Mouse (Mus musculus): ENCODE data around the gene Paqr3. TPM values are rescaled to one million over a fixed set of nuclear protein-coding genes. Genes with fewer than 3 reads are reported as not detected.

The Paqr3 gene
- polyA plus RNA-seq, 1 experiment from 2014 or later, result 2.0 TPM

- WGBS (ENCODE audit: insufficient replicate concordance), result 75% methylated on average over 7 of the region's 7 CpGs
- Histone ChIP-seq H3K9ac (ENCODE audit: low read depth, low read length) (no peak overlapping the region), H3K27ac (ENCODE audit: low read depth, low read length) (no peak overlapping the region), H3K36me3 (ENCODE audit: control insufficient read depth, insufficient read depth, low read length) (no peaks in the 10 kb centered on the region), H3K9me3 (replicated peaks; ENCODE audit: control insufficient read depth, low read length) (no peaks in the 10 kb centered on the region), H3K4me3 (ENCODE audit: low read depth, low read length) (no peak overlapping the region), H3K4me2 (no peak overlapping the region), H3K27me3 (ENCODE audit: control insufficient read depth, insufficient read depth, low read length) (no peaks in the 10 kb centered on the region), H3K4me1 (ENCODE audit: control insufficient read depth, insufficient read depth, low read length) (no peaks in the 10 kb centered on the region)
- no peak for ATAC-seq (replicated peaks; ENCODE audit: insufficient number of reproducible peaks, low FRiP score, low TSS enrichment)
Observed at GRCm38 (mm10) chr5:97077676-97078075, 33.7 kb downstream of the Paqr3 start.

GRCm38 (mm10) chr5:97076167-97076566 lies 35.2 kb downstream of the Paqr3 start:
- no peak overlapping the region for H3K4me2 ChIP-seq
- ATAC-seq (replicated peaks; ENCODE audit: insufficient number of reproducible peaks, low FRiP score, low TSS enrichment), result no peak
- no peak overlapping the region for H3K4me3 ChIP-seq (ENCODE audit: low read depth, low read length)
- no peaks in the 10 kb centered on the region for H3K9me3 ChIP-seq (replicated peaks; ENCODE audit: control insufficient read depth, low read length)
- H3K27me3 ChIP-seq (ENCODE audit: control insufficient read depth, insufficient read depth, low read length), result no peaks in the 10 kb centered on the region
- 96% methylated on average over 5 of the region's 5 CpGs for WGBS (ENCODE audit: insufficient replicate concordance)
- H3K9ac ChIP-seq (ENCODE audit: low read depth, low read length), result no peak overlapping the region
- no peak overlapping the region for H3K27ac ChIP-seq (ENCODE audit: low read depth, low read length)
- H3K36me3 ChIP-seq (ENCODE audit: control insufficient read depth, insufficient read depth, low read length), result no peaks in the 10 kb centered on the region
- H3K4me1 ChIP-seq (ENCODE audit: control insufficient read depth, insufficient read depth, low read length), result no peaks in the 10 kb centered on the region

GRCm38 (mm10) chr5:97075476-97076151 lies 35.8 kb downstream of the Paqr3 start:
- Histone ChIP-seq H3K27me3 (ENCODE audit: control insufficient read depth, insufficient read depth, low read length) (no peaks in the 10 kb centered on the region), H3K9me3 (replicated peaks; ENCODE audit: control insufficient read depth, low read length) (no peaks in the 10 kb centered on the region), H3K27ac (ENCODE audit: low read depth, low read length) (no peak overlapping the region), H3K9ac (ENCODE audit: low read depth, low read length) (no peak overlapping the region), H3K36me3 (ENCODE audit: control insufficient read depth, insufficient read depth, low read length) (no peaks in the 10 kb centered on the region), H3K4me1 (ENCODE audit: control insufficient read depth, insufficient read depth, low read length) (no peaks in the 10 kb centered on the region), H3K4me3 (ENCODE audit: low read depth, low read length) (no peak overlapping the region), H3K4me2 (no peak overlapping the region)
- ATAC-seq (replicated peaks; ENCODE audit: insufficient number of reproducible peaks, low FRiP score, low TSS enrichment), result no peak
- WGBS (ENCODE audit: insufficient replicate concordance), result 89% methylated on average over 11 of the region's 11 CpGs

- peaks cover 15% of the 10 kb centered on the region for H3K36me3 ChIP-seq (ENCODE audit: control insufficient read depth, insufficient read depth, low read length)
Observed at GRCm38 (mm10) chr5:97065746-97066145, 45.6 kb downstream of the Paqr3 start.

GRCm38 (mm10) chr5:97062041-97062440 lies 49.4 kb downstream of the Paqr3 start:
- H3K36me3 ChIP-seq (ENCODE audit: control insufficient read depth, insufficient read depth, low read length), result peaks cover 12% of the 10 kb centered on the region
- peaks cover 9% of the 10 kb centered on the region; the same call in 1 of the 2 replicates for H3K4me1 ChIP-seq (ENCODE audit: control insufficient read depth, insufficient read depth, low read length)
- no peak overlapping the region for H3K4me2 ChIP-seq
- no peak overlapping the region for H3K27ac ChIP-seq (ENCODE audit: low read depth, low read length)
- no peak overlapping the region for H3K4me3 ChIP-seq (ENCODE audit: low read depth, low read length)
- no peaks in the 10 kb centered on the region for H3K27me3 ChIP-seq (ENCODE audit: control insufficient read depth, insufficient read depth, low read length)
- no peak for ATAC-seq (replicated peaks; ENCODE audit: insufficient number of reproducible peaks, low FRiP score, low TSS enrichment)
- H3K9ac ChIP-seq (ENCODE audit: low read depth, low read length), result no peak overlapping the region
- 80% methylated on average over 1 of the region's 1 CpGs for WGBS (ENCODE audit: insufficient replicate concordance)
- H3K9me3 ChIP-seq (replicated peaks; ENCODE audit: control insufficient read depth, low read length), result no peaks in the 10 kb centered on the region

More at GRCm38 (mm10) chr5:97065746-97066145, 45.6 kb downstream of the Paqr3 start:
- no peak for ATAC-seq (replicated peaks; ENCODE audit: insufficient number of reproducible peaks, low FRiP score, low TSS enrichment)
- H3K4me3 ChIP-seq (ENCODE audit: low read depth, low read length), result no peak overlapping the region
- 87% methylated on average over 4 of the region's 4 CpGs for WGBS (ENCODE audit: insufficient replicate concordance)
- H3K4me2 ChIP-seq, result no peak overlapping the region
- H3K9ac ChIP-seq (ENCODE audit: low read depth, low read length), result no peak overlapping the region
- H3K4me1 ChIP-seq (ENCODE audit: control insufficient read depth, insufficient read depth, low read length), result peaks cover 9% of the 10 kb centered on the region; the same call in 1 of the 2 replicates
- H3K9me3 ChIP-seq (replicated peaks; ENCODE audit: control insufficient read depth, low read length), result no peaks in the 10 kb centered on the region
- no peaks in the 10 kb centered on the region for H3K27me3 ChIP-seq (ENCODE audit: control insufficient read depth, insufficient read depth, low read length)
- no peak overlapping the region for H3K27ac ChIP-seq (ENCODE audit: low read depth, low read length)

GRCm38 (mm10) chr5:97060864-97061263 lies 50.5 kb downstream of the Paqr3 start:
- Histone ChIP-seq H3K9me3 (replicated peaks; ENCODE audit: control insufficient read depth, low read length) (no peaks in the 10 kb centered on the region), H3K27me3 (ENCODE audit: control insufficient read depth, insufficient read depth, low read length) (no peaks in the 10 kb centered on the region), H3K4me3 (ENCODE audit: low read depth, low read length) (no peak overlapping the region), H3K4me2 (no peak overlapping the region), H3K4me1 (ENCODE audit: control insufficient read depth, insufficient read depth, low read length) (peaks cover 9% of the 10 kb centered on the region; the same call in 1 of the 2 replicates), H3K27ac (ENCODE audit: low read depth, low read length) (no peak overlapping the region), H3K36me3 (ENCODE audit: control insufficient read depth, insufficient read depth, low read length) (peaks cover 10% of the 10 kb centered on the region), H3K9ac (ENCODE audit: low read depth, low read length) (no peak overlapping the region)
- no peak for ATAC-seq (replicated peaks; ENCODE audit: insufficient number of reproducible peaks, low FRiP score, low TSS enrichment)
- 48% methylated on average over 3 of the region's 3 CpGs for WGBS (ENCODE audit: insufficient replicate concordance)

- H3K27me3 ChIP-seq (ENCODE audit: control insufficient read depth, insufficient read depth, low read length), result no peaks in the 10 kb centered on the region
- no peak for ATAC-seq (replicated peaks; ENCODE audit: insufficient number of reproducible peaks, low FRiP score, low TSS enrichment)
- H3K4me3 ChIP-seq (ENCODE audit: low read depth, low read length), result no peak overlapping the region
- H3K9me3 ChIP-seq (replicated peaks; ENCODE audit: control insufficient read depth, low read length), result no peaks in the 10 kb centered on the region
- peaks cover 4% of the 10 kb centered on the region; the same call in 1 of the 2 replicates for H3K36me3 ChIP-seq (ENCODE audit: control insufficient read depth, insufficient read depth, low read length)
- H3K9ac ChIP-seq (ENCODE audit: low read depth, low read length), result no peak overlapping the region
- no peak overlapping the region for H3K4me2 ChIP-seq
- H3K4me1 ChIP-seq (ENCODE audit: control insufficient read depth, insufficient read depth, low read length), result no peaks in the 10 kb centered on the region
- 78% methylated on average over 12 of the region's 12 CpGs for WGBS (ENCODE audit: insufficient replicate concordance)
- H3K27ac ChIP-seq (ENCODE audit: low read depth, low read length), result no peak overlapping the region
Observed at GRCm38 (mm10) chr5:97056791-97057450, 54.5 kb downstream of the Paqr3 start.

GRCm38 (mm10) chr5:97056359-97056758 lies 55.0 kb downstream of the Paqr3 start:
- H3K4me3 ChIP-seq (ENCODE audit: low read depth, low read length), result no peak overlapping the region
- ATAC-seq (replicated peaks; ENCODE audit: insufficient number of reproducible peaks, low FRiP score, low TSS enrichment), result no peak
- H3K4me2 ChIP-seq, result no peak overlapping the region
- H3K9me3 ChIP-seq (replicated peaks; ENCODE audit: control insufficient read depth, low read length), result no peaks in the 10 kb centered on the region
- H3K27ac ChIP-seq (ENCODE audit: low read depth, low read length), result no peak overlapping the region
- H3K9ac ChIP-seq (ENCODE audit: low read depth, low read length), result no peak overlapping the region
- 83% methylated on average over 3 of the region's 3 CpGs for WGBS (ENCODE audit: insufficient replicate concordance)
- H3K27me3 ChIP-seq (ENCODE audit: control insufficient read depth, insufficient read depth, low read length), result no peaks in the 10 kb centered on the region
- H3K4me1 ChIP-seq (ENCODE audit: control insufficient read depth, insufficient read depth, low read length), result no peaks in the 10 kb centered on the region
- peaks cover 4% of the 10 kb centered on the region; the same call in 1 of the 2 replicates for H3K36me3 ChIP-seq (ENCODE audit: control insufficient read depth, insufficient read depth, low read length)
